In genomic region chr10:128913219-128913618, GRCm38 (mm10) we compare ENCODE assay signal across 8 mouse cellular contexts. TPM values are rescaled to one million over a fixed set of nuclear protein-coding genes. Genes with fewer than 3 reads are reported as not detected.
DNase-seq lines count a peak whose midpoint lies in the region; ATAC-seq lines count a peak whose summit lies in the region.

No protein-coding gene starts in this region.

- H3K27ac ChIP-seq in forebrain, embryonic 14.5 days (ENCODE audit: low read depth, low read length), result no peak overlapping the region
- no peak overlapping the region for H3K27ac ChIP-seq in hindbrain, embryonic 11.5 days (ENCODE audit: low read depth, low read length)

- 4% methylated on average over 5 of the region's 5 CpGs for WGBS in forebrain, embryonic 14.5 days
- 7% methylated on average over 5 of the region's 5 CpGs for WGBS in hindbrain, embryonic 11.5 days

- no peak overlapping the region for H3K4me2 ChIP-seq in forebrain, embryonic 14.5 days (ENCODE audit: low read length)
- H3K4me2 ChIP-seq in hindbrain, embryonic 11.5 days (replicated peaks; ENCODE audit: low read depth, low read length), result no peak overlapping the region

- no peaks in the 10 kb centered on the region for H3K4me1 ChIP-seq in forebrain, embryonic 14.5 days (ENCODE audit: control insufficient read depth, insufficient read depth, low read length)
- 0 out of 2 replicates have a peak, but pooled peaks cover 2% of the 10 kb centered on the region for H3K4me1 ChIP-seq in hindbrain, embryonic 11.5 days (replicated peaks; ENCODE audit: control insufficient read depth, insufficient read depth, low read length)

- no peak overlapping the region for H3K4me3 ChIP-seq in forebrain, embryonic 14.5 days (ENCODE audit: low read depth, low read length)
- H3K4me3 ChIP-seq in hindbrain, embryonic 11.5 days (ENCODE audit: low read depth, low read length), result no peak overlapping the region

- peaks cover 13% of the 10 kb centered on the region; the same call in 1 of the 2 replicates for H3K36me3 ChIP-seq in forebrain, embryonic 14.5 days (ENCODE audit: control insufficient read depth, insufficient read depth, low read length)
- no peaks in the 10 kb centered on the region for H3K36me3 ChIP-seq in hindbrain, embryonic 11.5 days (ENCODE audit: control insufficient read depth, insufficient read depth, low read length)

- no peak overlapping the region for H3K9ac ChIP-seq in forebrain, embryonic 14.5 days (ENCODE audit: low read length)
- no peak overlapping the region for H3K9ac ChIP-seq in hindbrain, embryonic 11.5 days (ENCODE audit: low read depth, low read length)

- no peaks in the 10 kb centered on the region for H3K9me3 ChIP-seq in forebrain, embryonic 14.5 days (replicated peaks; ENCODE audit: control insufficient read depth, low read length)
- H3K9me3 ChIP-seq in hindbrain, embryonic 11.5 days (ENCODE audit: control insufficient read depth, low read length), result no peaks in the 10 kb centered on the region

- DNase-seq in Muller cell, postnatal 12 days (ENCODE audit: inconsistent ontology term), result peak; percentile 77
- peak; percentile 91 for DNase-seq in cerebellum, adult 11 months
- DNase-seq in forebrain, embryonic 14.5 days (ENCODE audit: low spot score), result peak; percentile 94
- DNase-seq in hindbrain, embryonic 11.5 days (ENCODE audit: low spot score), result peak; percentile 96
- peak; percentile 85 to 86 for DNase-seq in layer of hippocampus, postnatal 36 days
- peak; percentile 75 for DNase-seq in right cerebral cortex, postnatal 25 days
- peak; percentile 78 to 85 for DNase-seq in urinary bladder, postnatal 36 days (ENCODE audit: low spot score in 2 of 2)

- H3K27me3 ChIP-seq in forebrain, embryonic 14.5 days (replicated peaks; ENCODE audit: control insufficient read depth, insufficient read depth, low read length), result no peaks in the 10 kb centered on the region; the same call in 1 of the 2 replicates
- no peaks in the 10 kb centered on the region; the same call in 1 of the 2 replicates for H3K27me3 ChIP-seq in hindbrain, embryonic 11.5 days (ENCODE audit: control insufficient read depth, insufficient read depth, low read length)

- ATAC-seq in forebrain, embryonic 14.5 days, result peak; percentile 50
- ATAC-seq in hindbrain, embryonic 11.5 days (ENCODE audit: low FRiP score), result peak; percentile 15; the same call in 1 of the 2 replicates
- ATAC-seq in megakaryocyte-erythroid progenitor cell, adult 5-6 weeks (replicated peaks; ENCODE audit: low FRiP score, low TSS enrichment, poor library complexity, severe bottlenecking), result peak; percentile 75

RNA-seq across cellular contexts. Expression of gene Rdh5, which starts 9.5 kb away (rescaled TPM):
- polyA plus RNA-seq in forebrain, embryonic 14.5 days (2014; fragmentation: Nextera tagmentation; extraction: Ambion mirVana), result 8.8 and 9.9 TPM in 2 replicates
- 11.6 and 12.1 TPM in 2 replicates for polyA plus RNA-seq in hindbrain, embryonic 11.5 days (2014; fragmentation: Nextera tagmentation; extraction: Ambion mirVana)
- total RNA-seq in layer of hippocampus, postnatal 36 days (2021), result 1 to 10 TPM; 6.4 to 8.9 TPM
- total RNA-seq in megakaryocyte-erythroid progenitor cell, adult 5-6 weeks (2014; fragmentation: Nextera tagmentation), result 12.8 and 19.0 TPM in 2 replicates
- 1.1 and 3.0 TPM in 2 replicates for total RNA-seq in megakaryocyte-erythroid progenitor cell, adult 5-6 weeks (2017)

RNA-seq across cellular contexts. Expression of gene Bloc1s1, which starts 10.6 kb away (rescaled TPM):
- polyA plus RNA-seq in forebrain, embryonic 14.5 days (2014; fragmentation: Nextera tagmentation; extraction: Ambion mirVana), result 244 and 295 TPM in 2 replicates
- polyA plus RNA-seq in hindbrain, embryonic 11.5 days (2014; fragmentation: Nextera tagmentation; extraction: Ambion mirVana), result 260 and 269 TPM in 2 replicates
- 10 to 100 TPM; 92.9 to 94.1 TPM for total RNA-seq in layer of hippocampus, postnatal 36 days (2021)
- total RNA-seq in megakaryocyte-erythroid progenitor cell, adult 5-6 weeks (2014; fragmentation: Nextera tagmentation), result 45.7 and 94.6 TPM in 2 replicates
- 73.8 and 82.2 TPM in 2 replicates for total RNA-seq in megakaryocyte-erythroid progenitor cell, adult 5-6 weeks (2017)

RNA-seq across cellular contexts. Expression of gene Cd63, which starts 12.4 kb away (rescaled TPM):
- polyA plus RNA-seq in forebrain, embryonic 14.5 days (2014; fragmentation: Nextera tagmentation; extraction: Ambion mirVana), result 122 and 126 TPM in 2 replicates
- 215 and 216 TPM in 2 replicates for polyA plus RNA-seq in hindbrain, embryonic 11.5 days (2014; fragmentation: Nextera tagmentation; extraction: Ambion mirVana)
- total RNA-seq in layer of hippocampus, postnatal 36 days (2021), result 10 to 100 TPM; 77.8 to 79.7 TPM
- total RNA-seq in megakaryocyte-erythroid progenitor cell, adult 5-6 weeks (2014; fragmentation: Nextera tagmentation), result 6.8 and 19.4 TPM in 2 replicates
- total RNA-seq in megakaryocyte-erythroid progenitor cell, adult 5-6 weeks (2017), result 15.5 and 18.0 TPM in 2 replicates

RNA-seq across cellular contexts. Expression of gene Itga7, which starts 20.4 kb away (rescaled TPM):
- polyA plus RNA-seq in forebrain, embryonic 14.5 days (2014; fragmentation: Nextera tagmentation; extraction: Ambion mirVana), result 1.3 and 1.8 TPM in 2 replicates
- polyA plus RNA-seq in hindbrain, embryonic 11.5 days (2014; fragmentation: Nextera tagmentation; extraction: Ambion mirVana), result 1.7 and 3.0 TPM in 2 replicates
- 10 to 100 TPM; 30.1 to 35.4 TPM for total RNA-seq in layer of hippocampus, postnatal 36 days (2021)
- not detected in 2 replicates for total RNA-seq in megakaryocyte-erythroid progenitor cell, adult 5-6 weeks (2014; fragmentation: Nextera tagmentation)
- 0.04 and 0.19 TPM in 2 replicates for total RNA-seq in megakaryocyte-erythroid progenitor cell, adult 5-6 weeks (2017)

RNA-seq across cellular contexts. Expression of gene Gdf11, which starts 21.7 kb away (rescaled TPM):
- 6.0 and 6.3 TPM in 2 replicates for polyA plus RNA-seq in forebrain, embryonic 14.5 days (2014; fragmentation: Nextera tagmentation; extraction: Ambion mirVana)
- 10.5 and 11.5 TPM in 2 replicates for polyA plus RNA-seq in hindbrain, embryonic 11.5 days (2014; fragmentation: Nextera tagmentation; extraction: Ambion mirVana)
- 10 to 100 TPM; 20.4 to 22.7 TPM for total RNA-seq in layer of hippocampus, postnatal 36 days (2021)
- total RNA-seq in megakaryocyte-erythroid progenitor cell, adult 5-6 weeks (2014; fragmentation: Nextera tagmentation), result 0.35 TPM in 1 of 2 replicates, not detected in the other
- 0.69 TPM in 1 of 2 replicates, not detected in the other for total RNA-seq in megakaryocyte-erythroid progenitor cell, adult 5-6 weeks (2017)

Comparison
In these comparisons a context has a peak if more than half of its experiments do, and no peak if none do; other contexts are left out.
1. ATAC-seq: peak in every context shown above with its lines; median percentile 75 in megakaryocyte-erythroid progenitor cell, adult 5-6 weeks; 50 in forebrain, embryonic 14.5 days; 15 in hindbrain, embryonic 11.5 days.